Mouse (Mus musculus) hindbrain, embryonic 11.5 days (tissue): ENCODE results near the gene Ccdc160. TPM values are rescaled to one million over a fixed set of nuclear protein-coding genes. Genes with fewer than 3 reads are reported as not detected.

Experiments used
- ATAC-seq: fragments of 200-750 bp; cut with Nextera tagmentation; 2 replicates; pipeline ENCODE4 v1.8.0; 2017; ENCODE audit warnings: mild to moderate bottlenecking, moderate TSS enrichment, moderate library complexity; ENCODE audit not compliant: low FRiP score
- DNase-seq: peaks from one replicate; pipeline ENCODE4 v3.0.0-alpha.2; 2015; ENCODE audit warnings: low spot score
- H3K27ac ChIP-seq: fragments of 300-500 bp; sonication (generic); 2 replicates; pipeline ENCODE4 v1.5.1; 2014; ENCODE audit warnings: mild to moderate bottlenecking, low read depth, low read length
- H3K27me3 ChIP-seq: fragments of 300-500 bp; sonication (generic); 2 replicates; pipeline ENCODE4 v1.6.1; 2014; ENCODE audit warnings: mild to moderate bottlenecking, low read length, moderate library complexity, mixed read lengths; ENCODE audit not compliant: control insufficient read depth, insufficient read depth
- H3K36me3 ChIP-seq: fragments of 300-500 bp; sonication (generic); 2 replicates; pipeline ENCODE4 v1.6.1; 2014; ENCODE audit warnings: mild to moderate bottlenecking, low read length, moderate library complexity, mixed read lengths; ENCODE audit not compliant: control insufficient read depth, insufficient read depth
- H3K4me1 ChIP-seq: fragments of 300-500 bp; sonication (generic); replicated peaks from 2 replicates; pipeline ENCODE4 v1.6.1; 2014; ENCODE audit warnings: low read length, mixed read lengths; ENCODE audit not compliant: control insufficient read depth, insufficient read depth
- H3K4me2 ChIP-seq: fragments of 300-500 bp; sonication (generic); replicated peaks from 2 replicates; pipeline ENCODE4 v1.6.1; 2014; ENCODE audit warnings: mild to moderate bottlenecking, low read depth, low read length
- H3K4me3 ChIP-seq: fragments of 300-500 bp; sonication (generic); 2 replicates; pipeline ENCODE4 v1.5.1; 2014; ENCODE audit warnings: low read depth, low read length
- H3K9ac ChIP-seq: fragments of 300-500 bp; sonication (generic); 2 replicates; pipeline ENCODE4 v1.6.1; 2014; ENCODE audit warnings: low read depth, low read length
- H3K9me3 ChIP-seq: fragments of 300-500 bp; sonication (generic); 2 replicates; pipeline ENCODE4 v1.6.1; 2016; ENCODE audit warnings: low read length; ENCODE audit not compliant: control insufficient read depth
- WGBS: fragments of 180-500 bp; shearing (Covaris S2); extraction: QIAGEN DNeasy Blood & Tissue Kit; methylation state at CpG from one replicate; pipeline ENCODE4 v1.1.7; 2014; 5-methylcytosine and 5-hydroxymethylcytosine counted together
- polyA plus RNA-seq: library from polyadenylated mRNA; unstranded; fragments of >200 nt; fragmentation: Nextera tagmentation; extraction: Ambion mirVana; gene quantifications from 2 replicates; pipeline ENCODE4 v1.2.1, GENCODE M21; 2014

Ccdc160 gene
- polyA plus RNA-seq, 1 experiment from 2014 or later: 5.6 TPM

DNA sequence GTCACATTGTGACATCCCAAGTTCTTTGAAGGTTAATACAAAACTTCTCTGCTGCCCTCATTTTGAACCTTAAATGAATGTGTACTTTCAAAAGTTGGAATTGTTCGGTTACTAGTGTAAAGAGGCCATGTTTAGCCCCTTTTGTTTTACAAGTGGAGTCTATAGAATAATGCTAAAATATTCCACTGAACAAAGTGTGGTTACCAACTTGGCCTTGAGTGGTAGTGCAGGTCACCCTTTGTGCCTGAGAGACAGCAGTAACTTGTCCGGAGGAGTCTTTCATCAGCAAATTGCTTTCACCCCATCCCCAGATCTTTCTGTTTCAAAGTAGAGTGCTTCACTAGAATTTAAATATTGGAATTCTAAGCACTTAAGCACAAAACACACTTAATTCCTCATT, 31.8 kb upstream of the Ccdc160 start:
- no peaks in the 10 kb centered on the region for H3K36me3 ChIP-seq
- 61% methylated on average over 2 of the region's 2 CpGs for WGBS
- H3K4me3 ChIP-seq: no peak overlapping the region
- no peak overlapping the region for H3K9ac ChIP-seq
- no peak for DNase-seq
- H3K4me1 ChIP-seq: no peaks in the 10 kb centered on the region
- ATAC-seq: no peak
- H3K27me3 ChIP-seq: no peaks in the 10 kb centered on the region
- no peak overlapping the region for H3K27ac ChIP-seq
- no peaks in the 10 kb centered on the region for H3K9me3 ChIP-seq
- no peak overlapping the region for H3K4me2 ChIP-seq

DNA sequence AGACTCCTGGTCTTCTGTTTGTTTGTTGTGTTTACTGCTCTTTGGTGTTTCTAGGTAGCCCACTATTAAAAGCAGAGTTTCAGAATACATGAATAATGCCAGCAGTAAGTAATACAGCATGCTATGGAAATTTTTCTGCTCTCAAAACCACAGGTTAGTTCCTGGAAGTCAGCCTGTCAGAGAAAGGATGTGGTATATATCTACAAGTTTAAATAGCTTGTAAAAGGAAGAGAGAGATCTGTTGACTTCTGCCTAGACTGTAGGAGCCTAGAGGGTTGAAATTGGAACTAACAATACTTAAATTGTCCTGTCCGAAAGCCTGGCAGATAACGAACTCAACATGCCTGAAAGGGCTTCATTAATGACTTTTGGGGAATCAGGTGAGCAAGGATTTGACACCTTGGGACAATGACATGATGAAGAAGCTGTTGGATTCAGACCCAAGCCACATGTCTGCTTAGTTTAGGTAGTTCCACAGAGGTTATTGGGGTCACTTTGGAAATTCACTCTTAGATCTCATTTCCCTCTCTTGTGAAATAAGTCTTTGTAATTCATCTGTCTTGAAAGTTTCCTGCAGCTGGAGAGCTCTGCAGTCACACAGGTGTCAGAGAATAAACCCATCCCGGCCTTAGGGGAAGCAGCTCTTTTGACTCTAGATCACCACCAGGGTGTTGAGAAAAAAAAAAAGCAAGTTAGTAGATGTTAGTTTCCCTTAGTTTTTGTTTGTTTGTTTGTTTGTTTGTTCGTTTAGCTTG, 30.6 kb upstream of the Ccdc160 start:
- 67% methylated on average over 4 of the region's 4 CpGs for WGBS
- no peaks in the 10 kb centered on the region for H3K9me3 ChIP-seq
- no peaks in the 10 kb centered on the region for H3K4me1 ChIP-seq
- no peak overlapping the region for H3K4me3 ChIP-seq
- no peak overlapping the region for H3K27ac ChIP-seq
- no peaks in the 10 kb centered on the region for H3K36me3 ChIP-seq
- no peaks in the 10 kb centered on the region for H3K27me3 ChIP-seq
- DNase-seq (no peak), ATAC-seq (no peak)
- H3K9ac ChIP-seq: no peak overlapping the region
- H3K4me2 ChIP-seq: no peak overlapping the region

- Histone ChIP-seq H3K27me3 (no peaks in the 10 kb centered on the region), H3K4me2 (no peak overlapping the region)
- no peak for DNase-seq
These were observed 28.8 kb upstream of the Ccdc160 start for GRCm38 (mm10) chrX:52762221-52762620.

DNA sequence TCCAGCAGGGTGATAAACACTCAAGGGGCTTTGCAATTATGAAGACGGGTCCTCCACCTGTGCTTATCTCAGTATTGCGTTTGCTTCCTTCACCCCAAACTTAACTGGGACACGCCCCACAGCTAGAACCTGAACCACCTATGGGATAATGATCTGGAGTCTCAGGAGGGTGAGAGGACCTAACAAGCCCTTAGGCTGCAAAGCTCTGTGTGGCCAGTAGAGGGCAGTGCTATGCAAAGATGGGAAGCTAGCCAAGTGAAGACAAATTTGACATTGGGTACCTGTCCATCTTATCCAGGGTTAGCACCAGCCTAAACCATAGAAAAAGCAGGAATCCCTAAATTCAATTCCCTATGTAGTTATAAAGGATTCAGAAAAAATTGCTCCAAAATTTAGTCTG, 15.0 kb upstream of the Ccdc160 start:
- H3K9me3 ChIP-seq: no peaks in the 10 kb centered on the region
- H3K36me3 ChIP-seq: no peaks in the 10 kb centered on the region
- H3K27me3 ChIP-seq: no peaks in the 10 kb centered on the region
- H3K9ac ChIP-seq: no peak overlapping the region
- H3K4me3 ChIP-seq: no peak overlapping the region
- no peaks in the 10 kb centered on the region for H3K4me1 ChIP-seq
- WGBS: 44% methylated on average over 3 of the region's 3 CpGs
- no peak overlapping the region for H3K27ac ChIP-seq
- ATAC-seq (no peak), DNase-seq (peak; percentile 58)
- H3K4me2 ChIP-seq: no peak overlapping the region

More at GRCm38 (mm10) chrX:52762221-52762620, 28.8 kb upstream of the Ccdc160 start:
- Histone ChIP-seq H3K9ac (no peak overlapping the region), H3K4me1 (no peaks in the 10 kb centered on the region), H3K27ac (no peak overlapping the region), H3K4me3 (no peak overlapping the region), H3K9me3 (no peaks in the 10 kb centered on the region), H3K36me3 (no peaks in the 10 kb centered on the region)
- 52% methylated on average over 4 of the region's 4 CpGs for WGBS
- no peak for ATAC-seq

DNA sequence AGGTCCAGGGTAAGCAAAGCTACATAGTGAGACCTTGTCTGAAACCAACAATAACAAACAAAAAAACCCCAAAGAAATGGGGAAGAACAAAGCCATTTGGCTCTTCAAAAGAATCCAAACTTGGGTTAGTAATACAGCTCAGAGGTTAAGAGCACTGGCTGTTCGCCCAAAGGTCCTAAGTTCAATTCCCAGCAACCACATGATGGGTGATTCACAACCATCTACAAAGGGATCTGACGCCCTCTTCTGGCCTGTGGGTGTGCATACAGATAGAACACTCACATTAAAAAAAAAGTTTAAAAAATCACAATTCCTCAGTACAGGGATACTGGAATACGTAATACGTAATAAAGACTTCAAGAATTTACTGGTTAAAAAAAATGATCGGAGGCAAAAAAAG, 13.3 kb upstream of the Ccdc160 start:
- 81% methylated on average over 5 of the region's 5 CpGs for WGBS
- Histone ChIP-seq H3K9me3 (no peaks in the 10 kb centered on the region), H3K9ac (no peak overlapping the region), H3K27ac (no peak overlapping the region), H3K36me3 (no peaks in the 10 kb centered on the region), H3K4me2 (no peak overlapping the region), H3K27me3 (no peaks in the 10 kb centered on the region), H3K4me3 (no peak overlapping the region), H3K4me1 (no peaks in the 10 kb centered on the region)
- DNase-seq (no peak), ATAC-seq (no peak)

- no peak overlapping the region for H3K27ac ChIP-seq
- no peak overlapping the region for H3K9ac ChIP-seq
- H3K4me2 ChIP-seq: no peak overlapping the region
- H3K4me3 ChIP-seq: no peak overlapping the region
- ATAC-seq: no peak
- no peaks in the 10 kb centered on the region for H3K9me3 ChIP-seq
- WGBS: 77% methylated on average over 5 of the region's 5 CpGs
- no peaks in the 10 kb centered on the region for H3K36me3 ChIP-seq
- H3K27me3 ChIP-seq: no peaks in the 10 kb centered on the region
- H3K4me1 ChIP-seq: no peaks in the 10 kb centered on the region
- no peak for DNase-seq
These were observed 7.1 kb upstream of the Ccdc160 start for GRCm38 (mm10) chrX:52783898-52784297.

GRCm38 (mm10) chrX:52791944-52792719, 1.1 kb downstream of the Ccdc160 start:
- Histone ChIP-seq H3K9me3 (no peaks in the 10 kb centered on the region), H3K27me3 (no peaks in the 10 kb centered on the region), H3K27ac (no peak overlapping the region), H3K9ac (no peak overlapping the region), H3K36me3 (no peaks in the 10 kb centered on the region), H3K4me1 (no peaks in the 10 kb centered on the region), H3K4me3 (no peak overlapping the region), H3K4me2 (no peak overlapping the region)
- no peak for ATAC-seq
- peak; percentile 6 for DNase-seq
- WGBS: 38% methylated on average over 10 of the region's 10 CpGs

- no peak for ATAC-seq
- WGBS: 41% methylated on average over 6 of the region's 6 CpGs
- no peak overlapping the region for H3K4me2 ChIP-seq
- H3K36me3 ChIP-seq: no peaks in the 10 kb centered on the region
- H3K4me1 ChIP-seq: no peaks in the 10 kb centered on the region
- H3K27ac ChIP-seq: no peak overlapping the region
- no peaks in the 10 kb centered on the region for H3K27me3 ChIP-seq
- no peak overlapping the region for H3K4me3 ChIP-seq
- no peaks in the 10 kb centered on the region for H3K9me3 ChIP-seq
- H3K9ac ChIP-seq: no peak overlapping the region
- peak; percentile 1 for DNase-seq
These were observed 1.9 kb downstream of the Ccdc160 start for GRCm38 (mm10) chrX:52792861-52793260.

DNA sequence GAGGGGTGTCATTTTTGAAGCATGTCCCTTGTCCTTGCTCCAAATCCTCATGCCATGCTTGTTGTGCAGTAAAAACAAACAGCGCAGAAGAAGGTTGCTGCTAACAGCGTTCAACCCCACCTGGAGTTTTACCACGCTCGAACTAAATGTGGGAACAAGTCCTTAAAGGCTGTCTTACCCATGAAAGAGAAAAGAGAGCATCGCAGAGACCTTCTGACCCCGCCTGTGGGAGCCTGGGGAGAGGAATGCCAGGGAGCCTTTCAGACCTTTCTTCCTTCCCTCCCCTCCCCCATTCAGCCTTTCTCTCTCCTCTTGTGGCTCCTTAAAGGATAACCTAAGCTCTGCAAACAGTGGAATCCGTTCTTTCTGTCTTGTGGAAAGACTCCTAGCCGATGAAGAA, 4.8 kb downstream of the Ccdc160 start:
- ATAC-seq (no peak), DNase-seq (peak; percentile 24)
- 12% methylated on average over 8 of the region's 8 CpGs for WGBS
- Histone ChIP-seq H3K9ac (no peak overlapping the region), H3K36me3 (no peaks in the 10 kb centered on the region), H3K27me3 (no peaks in the 10 kb centered on the region), H3K4me1 (no peaks in the 10 kb centered on the region), H3K4me3 (no peak overlapping the region), H3K27ac (no peak overlapping the region), H3K9me3 (no peaks in the 10 kb centered on the region), H3K4me2 (no peak overlapping the region)
